Mouse (Mus musculus): ENCODE results near the gene Ssr1. TPM values are rescaled to one million over a fixed set of nuclear protein-coding genes. Genes with fewer than 3 reads are reported as not detected.

The Ssr1 gene
- polyA plus RNA-seq, 1 experiment = 89.8 TPM

DNA sequence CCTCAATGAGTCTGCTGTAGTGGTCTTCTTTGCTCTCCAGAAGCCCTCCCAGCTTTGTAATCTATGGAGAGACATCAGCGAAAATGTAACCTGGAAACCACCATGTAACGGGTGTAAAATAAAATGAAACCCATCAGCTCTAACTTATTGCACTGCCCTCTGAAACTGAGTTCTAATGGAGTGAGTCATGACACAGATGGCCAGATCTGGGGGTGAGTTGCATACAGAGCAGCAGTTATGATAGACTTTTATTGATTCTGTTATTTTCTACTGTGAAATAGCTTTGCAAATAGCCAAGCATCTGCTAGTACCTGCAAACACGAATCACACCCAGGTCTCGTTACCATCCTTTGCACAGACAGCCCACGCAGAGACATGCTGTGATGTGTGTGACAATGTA lies 18.4 kb upstream of the Ssr1 start:
- no peak for TF ChIP-seq POLR2A (IDR thresholded peaks at IDR 0.05; ENCODE audit: borderline replicate concordance, low read depth, low read length)
- TF ChIP-seq CTCF (IDR thresholded peaks at IDR 0.05; ENCODE audit: low read depth, low read length) = no peak
- H3K27ac ChIP-seq (ENCODE audit: insufficient read depth, low read depth, low read length) = no peak overlapping the region
- H3K4me3 ChIP-seq (ENCODE audit: insufficient read depth, low read length) = no peak overlapping the region
- peaks cover 12% of the 10 kb centered on the region for H3K4me1 ChIP-seq (ENCODE audit: control insufficient read depth, insufficient read depth, low read length)

DNA sequence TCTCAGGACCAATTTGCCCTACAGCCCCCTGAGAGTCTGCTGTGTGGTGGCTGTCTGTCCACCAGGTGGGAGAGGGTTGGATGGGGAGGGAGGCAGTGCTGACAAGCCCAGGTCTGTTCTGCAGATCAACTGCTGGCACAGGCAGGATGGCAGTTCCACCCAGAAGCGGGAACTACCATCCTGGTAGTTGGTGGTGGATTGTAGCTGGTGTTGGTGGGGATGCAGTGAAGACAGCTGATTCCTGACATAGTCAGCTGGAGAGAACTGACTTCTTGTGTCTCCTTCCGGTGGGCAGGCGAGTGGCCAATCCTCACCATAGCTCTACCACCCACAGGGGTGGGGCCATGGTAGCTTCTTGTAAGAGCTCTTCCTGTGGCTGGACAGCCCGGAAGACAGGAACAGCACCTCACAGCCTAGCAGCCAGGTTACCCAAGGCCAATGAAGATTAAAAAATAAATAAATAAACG lies 16.5 kb upstream of the Ssr1 start:
- TF ChIP-seq POLR2A (IDR thresholded peaks at IDR 0.05; ENCODE audit: borderline replicate concordance, low read depth, low read length) (no peak), CTCF (IDR thresholded peaks at IDR 0.05; ENCODE audit: low read depth, low read length) (no peak)
- Histone ChIP-seq H3K4me3 (ENCODE audit: insufficient read depth, low read length) (no peak overlapping the region), H3K27ac (ENCODE audit: insufficient read depth, low read depth, low read length) (no peak overlapping the region), H3K4me1 (ENCODE audit: control insufficient read depth, insufficient read depth, low read length) (peaks cover 12% of the 10 kb centered on the region)

DNA sequence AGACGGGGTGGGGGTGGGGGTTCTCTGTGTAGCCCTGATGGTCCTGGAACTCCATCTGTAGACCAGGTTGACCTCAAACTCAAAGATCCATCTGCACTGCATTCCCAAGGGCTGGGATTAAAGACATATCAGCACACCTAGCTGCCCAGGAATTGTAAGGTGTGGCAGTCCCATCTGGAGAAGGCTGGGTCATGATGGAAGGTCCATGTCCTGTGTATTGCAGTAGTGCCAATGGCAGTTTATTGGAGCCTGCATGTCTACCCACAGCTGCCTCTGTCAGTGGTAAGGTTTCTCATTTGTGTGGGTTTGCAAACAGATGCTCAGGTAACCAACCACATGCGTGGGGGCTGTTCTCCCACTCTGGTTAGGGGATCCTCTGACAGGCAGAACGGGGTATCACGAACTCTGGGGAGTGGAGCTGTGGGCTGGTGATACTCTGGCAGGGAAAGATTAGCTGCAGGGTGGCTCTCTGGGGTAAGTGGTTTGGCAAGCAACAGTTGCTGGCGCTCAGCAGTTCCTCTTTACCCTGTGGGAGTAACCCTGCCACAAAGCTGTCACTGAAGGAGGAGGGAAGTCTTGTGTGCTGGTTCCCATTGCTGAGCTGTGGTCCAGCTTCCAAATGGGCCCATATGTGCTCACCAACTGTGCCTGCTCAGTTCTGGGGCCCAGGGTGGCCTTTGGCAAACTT lies 15.8 kb upstream of the Ssr1 start:
- Histone ChIP-seq H3K27ac (ENCODE audit: insufficient read depth, low read depth, low read length) (no peak overlapping the region), H3K4me1 (ENCODE audit: control insufficient read depth, insufficient read depth, low read length) (peaks cover 12% of the 10 kb centered on the region), H3K4me3 (ENCODE audit: insufficient read depth, low read length) (no peak overlapping the region)
- no peak for TF ChIP-seq CTCF (IDR thresholded peaks at IDR 0.05; ENCODE audit: low read depth, low read length)

DNA sequence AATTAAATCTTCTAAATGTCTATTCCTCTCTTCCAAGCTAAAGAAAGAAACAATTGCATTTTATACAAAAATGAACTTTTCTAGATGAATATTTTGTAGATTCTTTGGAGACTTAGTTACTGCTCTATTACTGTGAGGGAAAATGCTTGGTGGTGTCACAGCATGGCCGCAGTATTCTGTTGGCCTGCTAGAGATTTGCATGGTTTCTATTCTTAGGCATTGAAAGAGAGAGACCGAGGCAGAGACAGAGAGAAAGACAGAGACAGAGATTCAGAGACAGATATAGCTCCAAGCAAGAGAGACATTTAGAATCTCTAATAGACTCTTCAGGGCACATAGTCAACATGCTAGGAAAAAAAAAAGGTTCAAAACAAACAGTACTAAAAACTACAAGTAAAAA lies 14.0 kb upstream of the Ssr1 start:
- H3K4me1 ChIP-seq (ENCODE audit: control insufficient read depth, insufficient read depth, low read length) = peaks cover 12% of the 10 kb centered on the region
- H3K4me3 ChIP-seq (ENCODE audit: insufficient read depth, low read length) = no peak overlapping the region
- no peak overlapping the region for H3K27ac ChIP-seq (ENCODE audit: insufficient read depth, low read depth, low read length)
- no peak for TF ChIP-seq CTCF (IDR thresholded peaks at IDR 0.05; ENCODE audit: low read depth, low read length)
- no peak for TF ChIP-seq POLR2A (IDR thresholded peaks at IDR 0.05; ENCODE audit: borderline replicate concordance, low read depth, low read length)

DNA sequence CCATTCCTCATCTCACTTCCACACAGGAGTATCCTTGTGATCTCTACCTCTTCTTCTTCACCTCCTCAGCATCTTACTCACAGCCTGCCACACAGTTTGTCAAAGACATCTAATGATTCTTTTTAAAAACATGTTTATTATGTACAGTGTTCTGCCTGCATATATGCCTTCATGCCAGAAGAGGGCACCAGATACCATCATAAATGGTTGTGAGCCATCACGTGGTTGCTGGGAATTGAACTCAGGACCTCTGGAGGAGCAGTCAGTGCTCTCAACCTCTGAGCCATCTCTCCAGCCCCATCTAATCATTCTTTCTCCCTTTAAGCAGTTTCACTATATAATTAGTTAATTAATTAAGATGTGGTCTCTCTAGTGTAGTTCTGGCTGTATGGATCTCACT lies 8.4 kb upstream of the Ssr1 start:
- TF ChIP-seq CTCF (IDR thresholded peaks at IDR 0.05; ENCODE audit: low read depth, low read length) (no peak), POLR2A (IDR thresholded peaks at IDR 0.05; ENCODE audit: borderline replicate concordance, low read depth, low read length) (no peak)
- Histone ChIP-seq H3K27ac (ENCODE audit: insufficient read depth, low read depth, low read length) (no peak overlapping the region), H3K4me1 (ENCODE audit: control insufficient read depth, insufficient read depth, low read length) (peaks cover 7% of the 10 kb centered on the region), H3K4me3 (ENCODE audit: insufficient read depth, low read length) (no peak overlapping the region)

DNA sequence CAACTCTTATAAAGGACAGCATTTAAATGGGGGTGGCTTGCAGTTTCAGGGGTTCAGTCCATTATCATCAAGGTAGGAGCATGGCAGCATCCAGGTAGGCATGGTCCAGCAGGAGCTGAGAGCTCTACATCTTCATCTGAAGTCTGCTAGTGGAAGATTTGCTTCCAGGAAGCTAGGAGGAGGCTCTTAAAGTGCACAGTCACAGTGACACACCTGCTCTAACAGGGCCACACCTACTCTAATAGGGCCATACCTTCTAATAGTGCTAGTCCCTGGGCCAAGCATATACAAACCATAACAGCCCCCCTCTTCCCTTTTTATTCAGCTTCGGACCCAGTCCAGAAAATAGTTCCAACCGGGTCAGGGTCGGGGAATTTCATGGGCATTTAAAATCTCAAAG lies 5.7 kb upstream of the Ssr1 start:
- Histone ChIP-seq H3K4me1 (ENCODE audit: control insufficient read depth, insufficient read depth, low read length) (peaks cover 8% of the 10 kb centered on the region), H3K4me3 (ENCODE audit: insufficient read depth, low read length) (no peak overlapping the region), H3K27ac (ENCODE audit: insufficient read depth, low read depth, low read length) (no peak overlapping the region)
- TF ChIP-seq CTCF (IDR thresholded peaks at IDR 0.05; ENCODE audit: low read depth, low read length) (no peak), POLR2A (IDR thresholded peaks at IDR 0.05; ENCODE audit: borderline replicate concordance, low read depth, low read length) (no peak)

DNA sequence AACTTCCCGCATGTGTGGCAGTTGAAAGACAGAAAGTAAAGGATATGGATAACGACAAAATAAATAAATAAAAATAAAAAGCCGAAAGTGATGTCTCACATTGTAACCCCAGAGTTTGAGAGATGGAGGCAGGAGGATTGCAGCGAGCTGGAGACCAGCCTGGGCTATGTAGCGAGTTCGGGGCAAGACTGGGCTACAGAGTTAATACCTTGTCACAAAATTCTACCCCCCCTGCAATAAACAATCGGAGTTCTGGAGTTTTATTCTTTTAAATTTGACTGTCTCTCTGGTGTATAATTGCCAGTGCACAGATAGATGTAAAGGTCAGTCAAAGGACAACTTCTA lies 360 bp upstream of the Ssr1 start:
- Histone ChIP-seq H3K4me1 (ENCODE audit: control insufficient read depth, insufficient read depth, low read length) (peaks cover 23% of the 10 kb centered on the region), H3K27ac (ENCODE audit: insufficient read depth, low read depth, low read length) (no peak overlapping the region), H3K4me3 (ENCODE audit: insufficient read depth, low read length) (peak overlapping the region; percentile 42; the same call in 1 of the 2 replicates)
- TF ChIP-seq CTCF (IDR thresholded peaks at IDR 0.05; ENCODE audit: low read depth, low read length) (no peak), POLR2A (IDR thresholded peaks at IDR 0.05; ENCODE audit: borderline replicate concordance, low read depth, low read length) (no peak)

DNA sequence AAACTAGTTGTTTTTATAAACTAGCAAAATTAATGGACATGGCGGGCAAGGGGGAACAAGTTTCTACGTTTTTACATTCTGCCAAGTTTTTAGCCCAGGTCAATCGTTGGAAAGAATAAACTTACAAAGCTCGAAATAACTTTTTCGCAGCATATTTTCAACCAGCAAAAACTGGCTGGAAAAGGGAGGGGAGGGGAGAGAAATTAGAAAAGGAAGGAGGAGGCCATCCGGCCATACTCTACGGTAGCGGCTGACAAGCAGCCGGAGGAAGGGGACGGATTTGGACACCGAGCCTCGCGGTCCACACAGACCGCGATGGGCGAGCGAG lies 677 bp downstream of the Ssr1 start:
- peaks cover 22% of the 10 kb centered on the region for H3K4me1 ChIP-seq (ENCODE audit: control insufficient read depth, insufficient read depth, low read length)
- no peak for TF ChIP-seq POLR2A (IDR thresholded peaks at IDR 0.05; ENCODE audit: borderline replicate concordance, low read depth, low read length)
- TF ChIP-seq CTCF (IDR thresholded peaks at IDR 0.05; ENCODE audit: low read depth, low read length) = no peak
- peak overlapping the region; percentile 78 for H3K27ac ChIP-seq (ENCODE audit: insufficient read depth, low read depth, low read length)
- H3K4me3 ChIP-seq (ENCODE audit: insufficient read depth, low read length) = peak overlapping the region; percentile 99

DNA sequence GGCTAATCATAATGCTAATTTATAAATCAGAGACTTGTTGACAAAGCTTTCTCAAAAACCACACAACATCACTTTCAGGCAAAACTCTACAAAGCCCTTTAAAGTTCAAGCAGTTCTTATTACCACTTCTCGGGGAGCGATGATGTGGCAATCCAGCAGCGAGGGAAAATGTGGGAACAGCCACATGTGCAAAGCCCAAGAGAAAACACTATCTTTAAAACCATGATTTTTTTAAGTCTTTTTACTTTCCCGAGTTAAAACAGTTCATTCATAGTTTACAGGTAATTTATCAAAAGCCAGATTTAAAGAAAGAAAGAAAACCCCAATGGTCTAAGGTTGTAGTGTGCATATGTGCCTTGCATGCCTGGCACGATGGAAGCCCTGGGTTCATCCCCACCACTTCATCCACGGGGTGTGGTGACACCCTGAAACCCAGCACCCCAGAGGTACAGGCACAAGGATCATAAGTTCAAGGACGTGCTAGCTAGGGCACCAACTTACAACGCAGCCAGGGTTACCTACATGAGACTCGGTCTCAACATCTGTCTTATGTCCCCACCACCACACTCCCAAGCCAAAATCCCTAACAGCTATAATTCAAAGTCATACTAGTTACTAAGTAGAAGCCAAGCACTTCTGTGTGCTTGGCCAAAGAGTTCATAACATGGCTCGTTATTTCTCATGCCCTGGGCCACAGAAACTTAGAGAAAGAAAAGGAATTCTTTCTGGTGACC lies 1.2 kb downstream of the Ssr1 start:
- Histone ChIP-seq H3K27ac (ENCODE audit: insufficient read depth, low read depth, low read length) (peak overlapping the region; percentile 78), H3K4me3 (ENCODE audit: insufficient read depth, low read length) (peak overlapping the region; percentile 99), H3K4me1 (ENCODE audit: control insufficient read depth, insufficient read depth, low read length) (peaks cover 20% of the 10 kb centered on the region)
- no peak for TF ChIP-seq CTCF (IDR thresholded peaks at IDR 0.05; ENCODE audit: low read depth, low read length)
- no peak for TF ChIP-seq POLR2A (IDR thresholded peaks at IDR 0.05; ENCODE audit: borderline replicate concordance, low read depth, low read length)

DNA sequence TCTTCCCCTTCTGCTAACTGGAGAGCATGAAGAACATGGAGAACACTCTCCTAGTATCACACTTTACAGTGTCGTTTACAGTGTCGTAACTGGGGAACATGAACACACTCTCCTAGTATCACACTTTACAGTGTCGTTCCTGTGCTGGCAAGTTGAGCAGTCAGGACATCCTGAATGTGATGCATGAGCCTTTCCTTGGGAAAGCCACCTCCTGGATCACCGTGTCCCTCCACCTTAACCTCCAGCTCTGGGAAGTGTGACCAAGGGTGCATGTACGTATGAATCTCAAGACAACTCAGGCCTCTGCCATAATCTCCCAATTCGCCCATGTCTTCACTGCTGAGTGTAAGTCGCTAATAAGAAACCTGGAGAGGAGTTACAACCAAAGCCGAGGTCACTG lies 4.3 kb downstream of the Ssr1 start:
- TF ChIP-seq POLR2A (IDR thresholded peaks at IDR 0.05; ENCODE audit: borderline replicate concordance, low read depth, low read length) (no peak), CTCF (IDR thresholded peaks at IDR 0.05; ENCODE audit: low read depth, low read length) (no peak)
- H3K4me1 ChIP-seq (ENCODE audit: control insufficient read depth, insufficient read depth, low read length) = peaks cover 15% of the 10 kb centered on the region
- no peak overlapping the region for H3K27ac ChIP-seq (ENCODE audit: insufficient read depth, low read depth, low read length)
- no peak overlapping the region for H3K4me3 ChIP-seq (ENCODE audit: insufficient read depth, low read length)
